Mouse (Mus musculus) hindbrain, embryonic 15.5 days (tissue): ENCODE results near the gene Jund. TPM values are rescaled to one million over a fixed set of nuclear protein-coding genes. Genes with fewer than 3 reads are reported as not detected.

Experiments used
- polyA plus RNA-seq: library from polyadenylated mRNA; unstranded; fragments of >200 nt; fragmentation: Nextera tagmentation; extraction: Ambion mirVana; gene quantifications from 2 replicates; pipeline ENCODE4 v1.2.1, GENCODE M21; 2015

Jund gene
- polyA plus RNA-seq, 1 experiment from 2014 or later = 105 TPM

Other genes starting within 250 kb of the Jund start
- 29.5 and 33.6 TPM in 2 replicates for gene Klhl26, start 222.0 kb upstream of the Jund start, polyA plus RNA-seq
- 133 and 145 TPM in 2 replicates for gene Tmem59l, start 211.6 kb upstream of the Jund start, polyA plus RNA-seq
- gene Crlf1, start 205.8 kb upstream of the Jund start, polyA plus RNA-seq = 7.0 and 8.6 TPM in 2 replicates
- gene Rex1bd, start 192.2 kb upstream of the Jund start, polyA plus RNA-seq = 161 and 177 TPM in 2 replicates
- gene Uba52, start 188.1 kb upstream of the Jund start, polyA plus RNA-seq = 652 and 684 TPM in 2 replicates
- 393 and 420 TPM in 2 replicates for gene Fkbp8, start 171.2 kb upstream of the Jund start, polyA plus RNA-seq
- 48.5 and 49.0 TPM in 2 replicates for gene Kxd1, start 171.0 kb upstream of the Jund start, polyA plus RNA-seq
- 15.1 and 20.9 TPM in 2 replicates for gene Ell, start 159.5 kb upstream of the Jund start, polyA plus RNA-seq
- gene Isyna1, start 104.6 kb upstream of the Jund start, polyA plus RNA-seq = 146 and 152 TPM in 2 replicates
- gene Ssbp4, start 90.1 kb upstream of the Jund start, polyA plus RNA-seq = 150 and 172 TPM in 2 replicates
- 1.1 and 2.2 TPM in 2 replicates for gene Lrrc25, start 82.8 kb upstream of the Jund start, polyA plus RNA-seq
- gene Gdf15, start 66.5 kb upstream of the Jund start, polyA plus RNA-seq = 0.25 and 0.30 TPM in 2 replicates
- gene Pgpep1, start 38.6 kb upstream of the Jund start, polyA plus RNA-seq = 76.5 and 77.8 TPM in 2 replicates
- gene Lsm4, start 25.7 kb upstream of the Jund start, polyA plus RNA-seq = 192 and 193 TPM in 2 replicates
- gene Iqcn, start 4.5 kb downstream of the Jund start, polyA plus RNA-seq = 0.09 TPM in 2 replicates
- not detected in 2 replicates for gene Gm3336, start 19.6 kb downstream of the Jund start, polyA plus RNA-seq
- gene Pde4c, start 24.8 kb downstream of the Jund start, polyA plus RNA-seq = 0.21 and 0.35 TPM in 2 replicates
- 503 and 561 TPM in 2 replicates for gene Rab3a, start 55.7 kb downstream of the Jund start, polyA plus RNA-seq
- gene Mpv17l2, start 62.0 kb downstream of the Jund start, polyA plus RNA-seq = 40.4 and 44.9 TPM in 2 replicates
- gene Pik3r2, start 77.8 kb downstream of the Jund start, polyA plus RNA-seq = 104 and 113 TPM in 2 replicates
- gene Mast3, start 106.1 kb downstream of the Jund start, polyA plus RNA-seq = 21.2 and 25.1 TPM in 2 replicates
- 0.14 TPM in 1 of 2 replicates, not detected in the other for gene Il12rb1, start 109.5 kb downstream of the Jund start, polyA plus RNA-seq
- gene Arrdc2, start 140.8 kb downstream of the Jund start, polyA plus RNA-seq = 7.8 and 8.0 TPM in 2 replicates
- gene Kcnn1, start 164.3 kb downstream of the Jund start, polyA plus RNA-seq = 19.2 and 19.8 TPM in 2 replicates
- 166 and 176 TPM in 2 replicates for gene Ccdc124, start 175.0 kb downstream of the Jund start, polyA plus RNA-seq
- gene Slc5a5, start 193.8 kb downstream of the Jund start, polyA plus RNA-seq = 1.7 and 1.9 TPM in 2 replicates
- gene Rpl18a, start 198.5 kb downstream of the Jund start, polyA plus RNA-seq = 2,082 and 2,226 TPM in 2 replicates
- 62.0 and 68.5 TPM in 2 replicates for gene Map1s, start 207.0 kb downstream of the Jund start, polyA plus RNA-seq